Mouse (Mus musculus): ENCODE results near the gene Cir1.

Gene Cir1

DNA sequence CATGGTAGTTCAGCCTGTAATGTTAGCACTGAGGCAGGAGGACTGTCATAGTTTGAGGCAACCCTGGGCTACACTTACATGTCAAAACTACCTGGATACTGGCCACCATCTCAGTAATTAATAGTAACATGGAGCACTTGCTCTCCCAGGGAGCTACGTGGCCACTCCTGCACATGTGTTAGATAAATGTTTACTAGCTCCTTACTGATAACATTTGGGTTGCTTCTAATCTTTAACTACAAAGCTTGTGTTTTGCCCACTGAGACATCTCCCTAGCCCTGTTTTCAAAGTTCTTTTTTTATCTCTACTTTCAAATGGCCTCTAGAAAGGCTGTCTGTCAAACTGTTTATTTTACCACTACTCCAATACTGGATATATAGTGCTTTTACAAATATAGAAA, 10.5 kb downstream of the Cir1 start:
- DNase-seq (ENCODE audit: low read depth), result no peak

DNA sequence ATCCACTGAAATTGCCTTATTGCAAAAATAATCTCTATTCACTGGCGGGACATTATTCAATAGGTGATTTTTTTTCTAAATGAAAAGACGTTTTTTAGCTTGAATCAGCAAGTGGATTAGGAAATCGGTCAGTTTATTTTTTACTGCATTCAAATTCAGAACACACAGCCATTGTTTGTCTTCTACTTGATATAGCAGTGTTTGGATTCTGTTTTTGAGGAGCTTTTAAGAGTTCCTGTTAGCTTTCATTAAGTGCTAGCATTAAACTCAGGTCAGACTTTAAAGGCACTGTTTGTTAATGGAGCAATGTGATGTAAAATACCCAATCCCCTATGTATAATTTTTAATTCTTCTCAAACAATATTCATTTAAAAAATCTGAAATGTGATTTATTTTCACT, 13.7 kb downstream of the Cir1 start:
- DNase-seq (ENCODE audit: low read depth), result no peak

DNA sequence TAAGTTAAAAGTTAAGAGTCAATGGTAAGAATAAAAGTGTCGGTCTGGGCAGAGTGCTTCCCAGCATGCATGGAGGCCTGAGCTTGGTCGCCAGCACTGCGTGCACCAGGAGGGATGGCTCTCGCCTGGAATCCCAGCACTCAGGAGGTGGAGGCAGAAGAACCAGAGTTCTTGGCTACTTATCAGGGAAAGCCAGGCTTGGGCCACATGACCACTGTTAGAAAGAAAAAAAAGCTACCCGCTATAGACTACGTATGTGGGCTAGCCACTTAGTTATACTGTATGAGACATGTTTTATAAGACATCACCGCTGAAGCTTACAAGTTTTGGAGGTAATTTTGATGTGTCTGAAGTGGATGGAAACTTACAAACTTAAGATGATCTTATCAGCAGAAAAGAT, 14.3 kb downstream of the Cir1 start:
- no peak for DNase-seq (ENCODE audit: low read depth)

DNA sequence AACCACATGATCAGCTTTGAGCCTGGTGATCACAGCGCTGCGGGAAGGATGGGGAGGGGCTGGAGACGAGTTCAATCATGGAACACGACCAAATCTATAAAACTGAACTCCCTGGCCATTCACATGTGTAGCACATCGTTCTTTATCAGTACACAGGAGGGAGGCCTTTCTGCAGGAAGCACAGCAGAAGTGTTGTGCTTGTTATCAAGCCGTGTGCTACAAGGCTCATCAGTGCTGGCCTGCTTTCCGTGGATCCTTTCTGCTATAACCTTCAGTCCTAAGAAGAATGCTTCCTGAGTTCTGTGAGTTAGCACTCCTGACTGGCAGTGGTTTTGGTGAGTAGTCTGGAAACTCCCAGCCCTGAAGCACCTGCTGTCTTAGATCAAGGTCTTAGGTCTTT, 17.5 kb downstream of the Cir1 start:
- DNase-seq (ENCODE audit: low read depth), result no peak

DNA sequence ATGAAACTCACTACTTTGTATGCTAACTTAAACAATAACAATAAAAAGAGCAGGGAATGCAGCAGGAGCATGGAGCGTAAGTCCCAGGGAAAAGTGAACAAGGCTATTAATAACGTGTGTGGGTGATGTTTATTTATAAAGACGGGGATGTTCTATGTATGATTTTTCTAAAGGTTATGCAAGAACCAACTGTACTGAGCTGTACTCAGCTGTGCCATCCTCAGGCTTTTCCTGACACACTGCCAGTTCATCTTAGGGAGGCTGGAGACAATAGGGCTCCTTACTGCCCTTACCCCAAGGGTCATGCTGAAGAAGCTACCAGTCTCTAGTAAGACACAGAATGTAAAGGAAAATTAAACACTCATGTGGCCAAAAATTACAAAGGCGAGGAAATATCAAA, 21.4 kb downstream of the Cir1 start:
- no peak for DNase-seq (ENCODE audit: low read depth)

DNA sequence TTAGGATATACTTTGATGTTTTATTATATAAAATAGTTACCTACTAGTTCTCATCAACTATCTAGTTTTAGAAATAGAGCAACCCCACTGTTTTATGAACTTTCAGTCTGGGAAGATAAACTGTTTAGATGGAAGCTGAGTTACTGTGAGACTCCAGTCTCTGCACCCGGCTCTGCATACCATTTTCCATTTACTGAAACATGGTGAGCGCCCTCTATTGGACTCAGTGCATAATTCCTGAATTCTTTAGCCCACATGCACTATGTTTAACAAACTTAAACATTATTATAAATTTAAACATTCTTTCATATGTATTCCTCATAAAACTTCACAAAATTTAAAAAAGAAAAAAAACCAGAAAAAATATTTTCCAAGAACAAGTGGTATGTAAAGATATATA, 26.9 kb downstream of the Cir1 start:
- DNase-seq (ENCODE audit: low read depth), result peak; percentile 65

DNA sequence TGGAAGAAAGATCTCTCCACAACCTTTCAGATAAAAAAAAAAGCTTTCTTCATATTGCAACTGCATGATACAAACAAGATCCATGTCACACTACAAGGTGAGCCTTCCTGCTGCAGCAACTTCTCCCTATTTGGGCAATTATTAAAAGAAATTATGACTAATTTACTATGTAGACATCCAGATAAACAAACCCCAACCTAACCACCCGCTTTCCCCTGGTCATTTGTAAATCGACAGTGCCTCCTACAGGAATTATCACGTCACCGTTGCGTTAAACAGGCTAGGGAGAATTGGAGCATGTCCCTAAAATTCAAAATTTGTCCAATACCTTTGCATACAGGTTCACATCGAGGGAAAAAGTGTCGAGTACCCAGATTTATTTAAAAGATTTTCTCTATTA, 30.8 kb downstream of the Cir1 start:
- peak; percentile 62 for DNase-seq (ENCODE audit: low read depth)

DNA sequence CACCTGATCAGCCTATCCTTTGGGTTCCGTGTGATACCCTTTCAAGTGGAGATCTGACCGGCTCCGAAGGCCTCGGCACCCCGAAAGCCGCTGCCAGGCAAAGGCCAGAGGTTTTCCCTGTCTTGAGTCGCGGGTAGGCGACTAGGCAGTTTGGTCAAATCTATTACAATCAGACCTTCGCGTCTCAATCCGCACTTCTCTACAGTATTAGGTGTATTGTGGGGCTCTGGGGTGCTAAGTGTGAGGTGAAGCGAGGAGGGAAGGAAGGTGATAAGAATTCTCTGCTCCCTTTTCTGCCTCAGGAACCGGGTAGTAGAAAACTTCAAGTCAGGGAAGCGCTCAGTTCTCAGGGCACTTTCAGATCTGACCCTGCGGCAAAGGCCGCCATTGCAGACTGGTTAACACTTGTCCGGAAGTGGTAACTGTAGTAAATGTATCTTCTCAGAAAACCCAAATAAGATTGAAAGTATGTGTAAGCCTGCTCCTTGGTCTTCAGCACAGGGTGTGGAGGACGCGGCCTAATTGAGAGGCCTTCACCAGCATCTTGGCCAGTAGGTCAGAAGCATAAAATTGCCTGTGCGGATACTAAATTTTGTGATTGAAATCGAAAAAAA, 31.3 kb downstream of the Cir1 start:
- DNase-seq (ENCODE audit: low read depth), result no peak

DNA sequence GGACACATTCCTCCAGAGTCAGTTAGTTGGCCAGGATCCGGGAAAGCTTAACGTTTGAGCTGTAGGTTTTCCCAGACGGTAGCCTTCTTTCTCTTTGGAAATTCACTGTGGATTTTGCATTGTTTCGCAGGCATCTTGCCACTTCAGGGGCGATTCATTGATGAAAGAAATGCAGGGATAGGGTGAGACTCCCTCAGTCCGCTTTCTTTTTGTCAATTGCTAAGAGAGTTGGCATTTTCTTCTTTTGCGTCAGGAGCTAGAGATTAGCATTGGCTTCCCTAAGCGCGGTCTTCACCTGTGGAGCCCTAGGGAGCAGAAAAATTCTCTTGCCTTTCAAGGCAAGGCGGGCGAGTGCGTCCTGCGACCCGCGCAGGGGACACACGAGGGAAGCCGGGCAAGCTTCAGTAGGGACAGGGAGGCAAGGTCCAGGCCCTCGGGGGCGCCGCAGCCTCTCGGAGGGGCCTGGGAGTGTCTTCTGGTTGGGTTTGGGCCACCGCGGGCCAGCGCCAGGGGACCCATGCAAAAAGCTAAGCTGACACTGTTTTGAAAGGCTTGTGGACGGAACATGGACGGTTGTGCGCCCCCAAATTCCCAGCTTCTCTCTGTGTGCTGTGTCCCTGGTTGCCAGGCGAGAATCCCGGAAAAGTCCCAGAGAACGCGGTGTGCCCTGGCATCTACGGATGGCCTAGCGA, 32.0 kb downstream of the Cir1 start:
- DNase-seq (ENCODE audit: low read depth), result no peak

DNA sequence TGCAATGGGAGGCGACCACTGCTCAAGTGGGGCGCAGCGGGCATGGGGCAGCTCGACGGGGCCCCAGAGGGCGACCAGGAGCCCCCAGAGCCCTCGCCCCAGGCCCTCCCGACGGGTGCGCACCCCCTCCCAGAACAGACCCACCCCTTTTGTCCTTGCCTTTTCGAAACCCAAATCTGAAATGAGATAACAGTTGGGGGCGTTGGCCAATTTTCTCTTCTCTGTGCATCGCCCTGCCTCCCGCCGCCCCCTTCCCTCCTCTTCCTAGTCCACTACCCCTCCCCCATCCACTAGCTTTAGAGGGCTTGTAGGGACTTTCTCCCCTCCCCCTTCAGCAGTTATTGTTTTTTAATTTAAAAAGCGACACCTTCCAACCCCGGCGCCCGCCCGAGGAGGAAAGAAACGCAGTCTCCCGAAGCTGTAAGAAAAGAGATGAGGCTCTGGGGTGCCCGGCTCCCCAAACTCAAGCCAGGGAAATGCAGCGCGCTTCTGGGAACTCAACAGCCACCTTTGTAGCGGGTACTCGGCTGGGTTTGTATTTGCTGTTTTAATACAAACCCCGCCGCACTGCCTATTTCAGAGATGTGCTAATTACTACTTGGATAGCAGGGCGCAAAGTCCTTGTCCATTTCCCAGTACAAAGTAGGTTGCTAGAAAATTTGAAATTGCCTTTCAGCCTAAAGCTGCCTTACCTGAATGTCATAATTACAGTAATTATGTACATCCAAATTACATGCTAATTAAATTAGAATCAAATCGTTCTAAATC, 33.0 kb downstream of the Cir1 start:
- no peak for DNase-seq (ENCODE audit: low read depth)

DNA sequence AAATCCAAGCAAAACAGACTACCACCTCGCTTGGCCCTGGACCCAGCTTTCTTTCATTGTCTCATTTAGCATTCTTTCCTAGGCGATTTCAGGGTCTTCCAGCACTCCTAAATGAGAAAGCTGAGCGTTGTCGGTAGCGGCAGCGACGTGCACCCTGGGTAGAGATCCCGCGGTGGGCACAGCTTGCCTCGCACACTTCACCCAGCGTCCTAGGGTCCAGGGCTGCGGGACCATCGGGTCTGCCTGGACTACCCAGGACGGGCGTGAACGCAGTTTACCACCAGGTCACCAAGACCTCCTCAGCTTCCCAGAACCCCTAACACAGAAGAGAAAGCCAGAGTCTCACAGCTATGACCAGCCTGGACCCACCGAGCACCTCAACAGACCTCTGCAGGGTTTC, 33.6 kb downstream of the Cir1 start:
- no peak for DNase-seq (ENCODE audit: low read depth)

DNA sequence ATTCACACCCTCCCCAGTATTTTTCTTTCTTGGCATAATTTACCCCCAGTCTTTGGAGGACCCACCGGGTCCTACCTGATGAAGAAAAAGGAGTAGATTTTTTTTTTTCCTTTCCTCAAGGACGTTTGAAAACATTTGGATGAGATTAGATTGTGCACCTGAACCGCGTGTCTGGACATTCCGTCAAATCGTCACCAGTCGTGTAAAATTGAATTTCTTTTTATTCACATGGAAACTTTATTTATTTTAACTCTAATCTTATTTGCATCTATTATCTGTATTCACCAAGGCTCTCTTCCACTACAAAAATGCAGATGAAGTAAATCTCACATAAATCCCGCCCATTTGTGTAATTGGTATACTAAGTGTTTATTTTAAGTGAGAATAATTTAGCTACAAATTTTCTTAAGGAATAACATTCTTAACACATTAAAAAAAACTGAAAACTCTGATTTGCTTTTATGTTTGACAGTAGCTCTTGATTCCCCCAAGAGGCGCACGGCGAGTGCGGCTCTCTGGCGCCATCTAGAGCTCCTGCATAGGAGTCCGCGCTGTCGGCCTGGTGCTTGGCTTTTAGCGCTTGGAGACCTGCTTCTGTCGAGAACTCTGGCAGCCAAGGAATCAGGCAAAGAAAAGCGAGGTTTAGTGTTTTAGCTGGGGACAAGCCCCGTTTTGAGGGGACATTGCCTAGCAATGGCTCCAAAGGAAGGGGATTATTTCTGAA, 34.2 kb downstream of the Cir1 start:
- peak; percentile 84 for DNase-seq (ENCODE audit: low read depth)

DNA sequence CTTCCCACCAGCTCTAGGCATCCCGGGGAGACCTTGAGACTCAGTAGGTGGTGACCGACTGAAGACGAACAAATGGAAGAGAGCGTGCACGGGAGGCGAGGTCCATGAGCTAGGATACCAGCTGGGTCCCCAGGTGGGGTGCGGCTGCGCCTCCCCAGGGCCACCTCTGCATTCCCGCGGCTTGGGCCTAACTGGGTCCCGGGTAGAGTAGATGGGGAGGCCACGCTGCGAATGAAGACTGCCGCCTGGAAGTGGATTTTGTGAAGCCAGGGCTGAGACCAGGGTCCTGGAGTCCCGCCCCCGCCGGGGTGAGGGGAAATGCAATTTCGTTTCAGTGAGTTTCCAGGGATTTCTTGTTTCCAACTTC, 34.8 kb downstream of the Cir1 start:
- DNase-seq (ENCODE audit: low read depth), result no peak

DNA sequence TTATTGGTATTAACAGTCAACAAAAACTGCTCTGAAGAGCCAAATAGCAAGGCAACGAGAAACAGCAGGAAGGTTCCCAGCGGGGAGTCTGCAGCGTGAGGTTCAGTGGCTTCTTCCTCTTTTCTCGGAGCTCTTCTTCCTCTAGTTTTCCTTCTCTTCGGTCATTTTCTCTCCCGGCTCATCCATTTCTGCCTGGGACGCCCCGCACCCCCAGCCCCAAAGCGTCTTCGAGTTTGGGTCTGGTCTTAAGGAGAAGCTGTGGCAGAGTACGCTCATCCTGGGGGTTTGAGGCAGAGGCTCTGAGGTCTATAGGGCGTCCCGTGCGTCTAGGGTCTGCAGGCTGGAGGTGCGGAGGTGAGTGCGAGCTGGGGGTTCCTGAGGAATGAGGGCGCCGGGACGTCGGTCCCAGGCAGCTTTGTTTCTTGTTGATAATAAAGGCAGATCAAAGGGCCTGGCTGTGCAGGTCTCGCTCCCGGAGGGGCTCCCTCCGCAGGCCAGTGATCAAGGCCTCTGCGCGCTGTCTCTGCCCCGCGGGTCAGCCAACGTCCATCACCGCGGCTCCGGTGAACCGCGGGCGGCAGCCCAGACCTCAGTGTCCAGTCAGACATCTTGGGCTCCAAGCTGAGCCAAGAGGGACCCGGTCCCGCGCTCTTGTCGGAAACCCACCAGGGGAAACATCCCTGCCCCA, 35.3 kb downstream of the Cir1 start:
- DNase-seq (ENCODE audit: low read depth), result peak; percentile 37

DNA sequence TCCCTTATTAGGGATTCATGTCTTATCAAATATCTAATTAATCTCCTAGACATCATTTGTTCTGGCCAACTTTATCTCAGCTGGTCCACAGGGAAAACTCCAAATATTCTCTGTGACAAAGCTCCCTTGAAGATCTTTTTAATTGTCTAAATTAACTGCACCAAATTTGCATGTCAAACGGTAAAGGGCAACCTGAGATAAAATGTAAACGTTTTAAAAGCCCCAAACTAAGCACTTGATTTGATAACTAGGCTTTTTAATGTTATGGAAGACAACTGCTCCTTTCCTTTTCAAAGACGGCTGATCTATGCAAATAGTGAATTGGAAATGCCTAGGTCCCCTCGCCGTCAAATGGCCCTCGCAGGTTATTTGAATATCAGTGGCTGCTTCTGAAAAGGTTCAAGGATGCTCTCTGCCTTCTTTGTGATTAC, 36.3 kb downstream of the Cir1 start:
- no peak for DNase-seq (ENCODE audit: low read depth)

DNA sequence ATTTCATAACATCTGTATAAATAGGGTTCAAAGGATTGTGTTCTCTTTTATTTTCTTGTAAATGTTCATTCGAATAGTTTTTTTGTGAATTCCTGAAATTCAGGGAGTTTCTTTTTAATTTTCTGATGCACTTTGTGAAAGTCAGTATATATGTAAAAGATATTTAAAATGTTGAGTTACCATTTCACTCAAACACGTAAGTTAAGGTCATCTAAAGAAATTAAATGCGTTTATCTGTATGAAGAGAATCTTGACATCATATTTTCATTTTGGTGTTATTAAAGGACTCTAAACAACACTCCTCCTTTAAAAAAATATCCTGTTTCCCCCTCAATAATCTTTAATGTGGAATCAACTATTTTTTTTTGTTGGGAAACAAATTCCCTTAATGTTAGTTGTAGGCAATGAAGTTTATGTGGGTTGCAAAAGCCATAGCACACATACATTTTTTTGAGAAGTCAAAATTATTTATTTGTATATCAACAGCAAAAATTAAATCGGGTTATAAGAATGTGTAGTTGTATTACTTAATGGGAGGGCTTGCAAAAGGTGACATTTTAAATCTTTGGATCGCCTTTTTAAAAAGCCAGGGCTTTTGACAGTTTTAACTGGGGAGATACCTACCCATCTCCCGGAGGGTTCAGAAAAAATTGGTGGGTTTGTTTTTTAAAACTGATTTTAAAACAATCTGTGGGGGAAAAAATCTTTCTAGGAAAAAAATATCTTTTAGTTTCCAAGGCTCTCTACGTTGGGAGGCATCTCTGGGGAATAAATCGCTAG, 37.0 kb downstream of the Cir1 start:
- no peak for DNase-seq (ENCODE audit: low read depth)

DNA sequence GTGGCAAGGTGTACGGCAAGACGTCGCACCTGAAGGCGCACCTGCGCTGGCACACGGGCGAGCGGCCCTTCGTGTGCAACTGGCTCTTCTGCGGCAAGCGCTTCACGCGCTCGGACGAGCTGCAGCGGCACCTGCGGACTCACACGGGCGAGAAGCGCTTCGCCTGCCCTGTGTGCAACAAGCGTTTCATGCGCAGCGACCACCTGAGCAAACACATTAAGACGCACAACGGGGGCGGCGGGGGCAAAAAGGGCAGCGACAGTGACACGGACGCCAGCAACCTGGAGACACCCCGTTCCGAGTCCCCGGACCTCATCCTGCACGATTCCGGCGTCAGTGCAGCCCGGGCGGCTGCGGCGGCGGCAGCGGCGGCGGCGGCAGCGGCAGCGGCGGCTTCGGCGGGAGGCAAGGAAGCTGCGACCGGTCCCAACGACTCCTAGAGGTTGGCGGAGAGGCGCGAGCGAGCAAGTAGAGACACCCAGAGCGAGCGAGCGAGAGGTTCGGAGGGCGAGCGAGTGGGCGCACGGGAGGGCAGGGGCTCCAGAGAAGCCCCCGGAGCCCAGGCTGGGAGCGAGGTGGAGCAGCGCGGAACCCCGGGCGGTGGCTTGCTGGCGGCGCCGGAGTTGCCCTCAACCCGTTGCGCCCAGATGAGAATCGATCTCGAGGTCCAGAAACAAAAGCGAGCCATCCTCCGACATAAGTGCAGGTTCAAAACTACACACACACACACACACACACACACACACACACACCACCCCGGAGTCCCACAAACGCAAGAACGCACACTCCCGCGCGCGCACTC, 38.2 kb downstream of the Cir1 start:
- no peak for DNase-seq (ENCODE audit: low read depth)

DNA sequence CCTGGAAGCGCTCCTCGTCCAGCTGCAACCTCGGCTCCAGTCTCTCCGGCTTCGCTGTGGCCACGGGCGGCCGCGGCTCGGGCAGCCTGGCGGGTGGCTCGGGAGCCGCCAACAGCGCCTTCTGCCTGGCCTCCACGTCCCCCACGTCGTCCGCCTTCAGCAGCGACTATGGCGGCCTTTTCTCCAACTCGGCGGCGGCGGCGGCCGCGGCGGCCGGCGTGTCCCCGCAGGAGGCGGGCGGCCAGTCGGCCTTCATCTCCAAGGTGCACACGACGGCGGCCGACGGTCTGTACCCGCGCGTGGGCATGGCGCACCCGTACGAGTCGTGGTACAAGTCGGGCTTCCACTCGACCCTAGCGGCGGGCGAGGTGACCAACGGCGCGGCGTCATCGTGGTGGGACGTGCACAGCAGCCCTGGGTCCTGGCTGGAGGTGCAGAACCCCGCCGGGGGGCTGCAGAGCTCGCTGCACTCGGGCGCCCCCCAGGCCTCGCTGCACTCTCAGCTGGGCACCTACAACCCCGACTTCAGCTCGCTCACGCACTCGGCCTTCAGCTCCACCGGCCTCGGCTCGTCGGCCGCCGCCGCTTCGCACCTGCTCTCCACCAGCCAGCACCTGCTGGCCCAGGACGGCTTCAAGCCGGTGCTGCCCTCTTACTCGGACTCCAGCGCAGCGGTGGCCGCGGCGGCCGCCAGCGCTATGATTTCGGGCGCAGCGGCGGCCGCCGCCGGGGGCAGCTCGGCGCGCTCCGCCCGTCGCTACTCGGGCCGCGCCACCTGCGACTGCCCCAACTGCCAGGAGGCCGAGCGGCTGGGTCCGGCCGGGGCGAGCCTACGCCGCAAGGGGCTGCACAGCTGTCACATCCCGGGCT, 39.0 kb downstream of the Cir1 start:
- DNase-seq (ENCODE audit: low read depth), result no peak

All from 416B (cell line).